Mouse (Mus musculus) kidney, adult 18-20 months (tissue): ENCODE data around the gene Mcm2.

Experiments
- DNase-seq: peaks from one replicate; pipeline ENCODE4 v3.0.0; 2021

The Mcm2 gene

DNA sequence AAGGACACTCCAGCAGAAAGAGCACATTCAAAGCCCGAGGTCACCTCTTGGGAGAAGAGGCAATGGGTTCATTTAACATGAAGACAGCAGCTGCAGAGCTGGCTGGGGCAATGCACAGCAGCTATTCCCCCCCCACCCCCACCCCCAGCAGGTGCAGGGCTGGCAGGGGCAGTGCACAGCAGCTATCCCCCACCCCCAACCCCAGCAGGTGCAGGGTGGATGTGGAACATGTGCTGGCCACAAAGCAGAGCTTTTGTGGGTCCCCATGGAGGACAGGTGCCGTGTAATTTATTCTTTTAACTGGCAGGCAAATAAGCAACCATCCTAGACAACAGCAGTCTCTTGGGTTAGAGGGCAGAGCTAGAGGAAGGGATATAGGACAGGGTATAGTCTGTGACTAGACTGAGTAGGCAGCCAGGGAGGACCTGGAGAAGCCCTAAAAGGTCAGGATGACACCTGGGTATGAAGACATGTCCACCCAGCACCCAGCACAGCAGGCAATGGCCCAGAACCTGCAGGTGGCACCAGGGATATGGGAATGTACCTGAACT lies 12.1 kb downstream of the Mcm2 start:
- no peak for DNase-seq

- DNase-seq = no peak
Measured at GRCm38 (mm10) chr6:88885644-88886416, 12.8 kb downstream of the Mcm2 start.

- no peak for DNase-seq
Measured at GRCm38 (mm10) chr6:88884690-88885089, 13.9 kb downstream of the Mcm2 start.

GRCm38 (mm10) chr6:88884195-88884594 lies 14.4 kb downstream of the Mcm2 start:
- DNase-seq = no peak

DNA sequence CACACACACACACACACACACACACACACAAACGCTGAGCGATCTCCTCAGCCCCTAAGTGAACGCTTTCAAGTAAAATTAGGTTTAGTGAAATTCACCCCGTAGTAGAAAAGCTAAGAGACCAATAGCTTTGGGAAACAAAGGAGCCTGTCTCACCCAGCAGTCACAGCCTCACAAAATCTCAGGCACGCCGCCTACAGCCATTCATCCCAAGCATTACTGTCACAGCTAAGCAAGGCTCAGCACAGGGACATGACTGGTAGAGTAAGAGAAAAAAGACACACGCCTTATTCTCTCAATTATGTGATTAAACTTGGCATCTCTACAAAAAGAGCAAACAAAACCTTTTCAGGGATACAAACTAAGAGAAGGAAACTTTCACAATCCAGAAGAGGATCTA lies 17.2 kb downstream of the Mcm2 start:
- no peak for DNase-seq

GRCm38 (mm10) chr6:88879471-88879870 lies 19.1 kb downstream of the Mcm2 start:
- no peak for DNase-seq

DNA sequence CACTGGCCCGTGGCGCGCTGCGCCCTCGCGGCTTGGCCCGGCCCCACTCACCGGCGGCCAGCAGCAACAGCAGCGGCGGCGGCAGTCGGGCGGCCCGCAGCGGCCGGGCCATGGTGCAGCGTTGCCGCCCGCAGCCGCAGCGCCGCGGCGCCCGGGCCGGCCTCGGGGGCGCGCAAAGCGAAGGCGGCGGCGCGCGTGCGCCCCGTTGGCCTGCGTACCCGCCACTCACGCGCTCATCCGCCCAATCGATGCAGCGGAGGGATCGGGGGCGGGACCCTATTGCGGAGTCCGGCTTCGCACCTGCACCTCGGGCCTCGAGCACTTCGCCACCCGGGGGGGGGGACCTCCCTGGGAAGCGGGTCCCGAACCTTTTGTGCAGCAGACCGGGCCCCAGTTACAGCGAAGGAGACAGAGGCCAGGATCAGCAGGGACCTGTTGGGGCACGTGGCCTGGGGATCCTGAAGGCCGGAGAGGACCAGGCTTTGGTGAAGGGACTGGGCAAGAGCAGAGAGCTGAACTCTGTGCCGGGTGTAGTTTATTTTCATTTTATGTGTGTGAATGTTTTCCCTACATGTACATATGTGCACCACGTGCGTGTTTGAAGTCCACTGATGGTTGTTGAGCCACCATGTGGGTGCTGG lies 23.6 kb downstream of the Mcm2 start, which contains the start of gene Podxl2:
Podxl2 (minus strand) TSS at position 177 of the 641 bp plus-strand sequence.
- peak; percentile 47 for DNase-seq

GRCm38 (mm10) chr6:88873965-88874867 lies 24.4 kb downstream of the Mcm2 start:
- no peak for DNase-seq

GRCm38 (mm10) chr6:88872811-88873210 lies 25.8 kb downstream of the Mcm2 start:
- no peak for DNase-seq

DNA sequence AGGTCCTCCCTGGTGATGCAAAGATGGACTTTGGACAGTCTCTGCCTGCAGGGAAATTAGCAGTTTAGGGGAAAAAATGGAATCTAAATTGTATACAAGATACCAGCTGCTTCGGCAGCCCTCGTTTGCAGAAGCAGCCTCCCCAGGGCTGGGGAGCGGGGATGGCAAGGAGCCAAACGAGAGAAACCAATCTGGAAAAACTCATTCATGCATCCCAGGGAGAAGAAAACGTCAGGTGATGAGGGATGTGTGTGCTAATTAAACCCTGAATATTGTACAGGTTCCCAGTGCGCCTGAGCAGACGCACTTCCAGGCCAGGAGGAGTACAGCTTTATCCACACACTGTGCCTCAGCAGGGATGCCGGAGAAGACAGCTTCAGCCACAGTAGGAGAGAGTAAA lies 27.0 kb downstream of the Mcm2 start:
- no peak for DNase-seq

- DNase-seq = no peak
Measured at GRCm38 (mm10) chr6:88870594-88870993, 28.0 kb downstream of the Mcm2 start.

DNA sequence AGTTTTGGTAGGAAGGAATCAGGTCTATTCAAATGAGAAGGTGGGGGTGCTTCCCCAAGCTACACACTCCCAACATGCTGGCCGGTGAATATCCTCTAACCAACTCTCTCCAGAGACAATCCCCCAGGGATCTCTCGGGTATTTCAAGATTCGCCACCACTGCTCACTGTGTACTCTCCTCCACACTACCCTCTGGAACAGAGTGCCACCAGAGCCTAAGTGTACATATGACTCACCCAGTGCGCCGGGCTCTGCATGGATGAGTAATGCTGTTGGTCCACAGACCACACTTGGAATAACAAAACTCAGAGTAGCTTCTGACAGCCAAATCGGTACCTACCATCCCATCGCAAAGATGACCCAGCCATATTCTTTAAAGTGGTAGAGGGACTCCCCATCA lies 29.1 kb downstream of the Mcm2 start:
- no peak for DNase-seq

DNA sequence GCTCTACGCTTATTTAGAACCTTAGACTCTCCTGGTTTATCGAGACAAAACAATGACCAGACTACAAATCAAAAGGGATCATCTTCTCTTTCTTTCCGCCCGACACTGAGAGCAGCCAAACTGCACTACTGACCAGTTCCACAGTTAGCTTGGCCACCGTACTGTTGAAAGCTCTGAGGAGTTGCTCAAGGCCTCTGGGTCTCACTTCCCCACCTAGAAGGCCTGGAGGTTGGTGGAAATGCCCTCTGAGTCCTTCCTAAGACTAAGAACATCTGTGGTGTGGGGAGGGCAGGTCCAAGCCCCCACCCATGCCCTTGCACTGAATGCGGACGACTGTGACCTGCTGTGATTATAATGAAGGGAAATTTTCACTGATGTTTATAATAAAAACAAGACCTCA lies 32.9 kb downstream of the Mcm2 start:
- DNase-seq = no peak

GRCm38 (mm10) chr6:88860914-88861313 lies 37.7 kb downstream of the Mcm2 start:
- DNase-seq = no peak

- DNase-seq = no peak
Measured at GRCm38 (mm10) chr6:88858341-88858740, 40.2 kb downstream of the Mcm2 start.

DNA sequence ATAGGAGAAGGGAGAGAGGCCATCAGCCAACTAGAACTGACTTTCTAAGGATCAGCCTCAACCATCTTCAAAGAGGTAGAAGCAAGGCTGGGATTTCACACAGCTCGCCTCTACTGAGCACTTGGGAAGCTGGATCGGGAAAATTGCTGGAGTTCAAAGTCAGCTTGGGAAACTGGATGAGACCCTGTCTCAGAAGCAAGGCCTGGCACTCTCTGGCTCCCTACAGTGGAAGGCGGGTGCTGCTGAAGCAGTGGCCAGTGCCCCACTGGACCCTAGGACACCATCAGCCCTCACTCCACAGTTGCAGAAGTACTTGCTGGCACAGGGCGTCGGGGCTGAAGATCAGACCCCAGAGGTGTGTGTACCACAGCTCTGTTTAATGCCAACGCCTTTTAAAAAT lies 40.8 kb downstream of the Mcm2 start:
- no peak for DNase-seq

DNA sequence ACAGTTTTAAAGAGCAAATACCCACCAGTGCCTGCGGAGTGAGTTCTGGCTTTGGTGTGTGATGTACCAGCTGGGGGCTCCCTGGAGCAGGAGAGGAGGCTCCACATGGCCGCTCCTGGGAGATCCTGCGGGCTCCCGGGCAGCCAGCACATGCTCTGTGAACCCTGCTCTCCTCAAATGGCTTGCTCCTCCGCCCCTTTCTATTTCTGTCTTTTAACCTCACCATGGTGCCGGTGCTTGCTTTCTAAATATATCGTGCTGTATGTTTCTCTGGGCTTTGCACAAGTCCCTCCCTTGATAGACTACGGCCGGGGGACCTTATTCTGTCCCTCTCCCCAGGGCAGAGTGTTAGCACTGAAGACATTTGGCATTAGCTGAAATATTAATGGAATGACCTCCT lies 41.3 kb downstream of the Mcm2 start:
- peak; percentile 51 for DNase-seq

DNA sequence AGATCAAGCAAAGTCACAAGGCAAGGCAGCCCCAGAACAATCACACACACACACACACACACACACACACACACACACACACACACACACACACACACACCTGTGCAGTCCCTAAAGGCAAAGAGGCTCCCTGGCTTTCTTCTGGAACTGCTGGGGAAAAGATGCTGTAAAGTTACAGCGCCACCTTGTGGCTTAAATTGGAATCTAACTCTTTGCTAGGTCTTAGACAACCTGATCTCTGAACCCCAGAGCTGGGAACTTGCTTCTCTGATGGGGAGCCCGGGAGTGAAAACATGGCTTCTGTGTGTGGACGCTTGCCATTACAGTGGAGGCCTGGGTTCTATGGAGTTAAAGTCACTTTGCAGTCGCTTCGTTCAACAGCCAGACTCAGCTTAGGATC lies 42.9 kb downstream of the Mcm2 start:
- peak; percentile 51 for DNase-seq

DNA sequence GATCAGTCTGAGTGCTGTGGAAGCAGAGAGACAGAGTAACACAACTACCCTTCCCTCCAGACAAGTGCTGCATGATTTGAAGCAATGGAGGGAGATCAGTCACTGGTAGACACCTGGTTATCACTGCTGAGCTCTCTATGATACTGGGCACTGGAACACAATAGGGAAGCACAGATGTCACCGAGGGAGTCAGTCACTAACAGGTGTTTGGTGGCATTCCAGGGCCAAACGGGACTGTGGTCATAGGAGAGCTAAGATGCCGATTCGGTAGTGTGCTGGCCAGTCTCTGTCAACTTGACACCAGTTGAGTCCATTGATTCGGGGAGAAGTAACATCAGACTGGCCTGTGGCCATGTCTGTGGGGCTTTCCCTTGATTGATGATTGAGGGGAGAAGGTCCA lies 44.1 kb downstream of the Mcm2 start:
- no peak for DNase-seq

- no peak for DNase-seq
Measured at GRCm38 (mm10) chr6:88850034-88850433, 48.5 kb downstream of the Mcm2 start.

GRCm38 (mm10) chr6:88849270-88849669 lies 49.3 kb downstream of the Mcm2 start:
- DNase-seq = peak; percentile 37

- DNase-seq = no peak
Measured at GRCm38 (mm10) chr6:88847571-88847970, 51.0 kb downstream of the Mcm2 start.

DNA sequence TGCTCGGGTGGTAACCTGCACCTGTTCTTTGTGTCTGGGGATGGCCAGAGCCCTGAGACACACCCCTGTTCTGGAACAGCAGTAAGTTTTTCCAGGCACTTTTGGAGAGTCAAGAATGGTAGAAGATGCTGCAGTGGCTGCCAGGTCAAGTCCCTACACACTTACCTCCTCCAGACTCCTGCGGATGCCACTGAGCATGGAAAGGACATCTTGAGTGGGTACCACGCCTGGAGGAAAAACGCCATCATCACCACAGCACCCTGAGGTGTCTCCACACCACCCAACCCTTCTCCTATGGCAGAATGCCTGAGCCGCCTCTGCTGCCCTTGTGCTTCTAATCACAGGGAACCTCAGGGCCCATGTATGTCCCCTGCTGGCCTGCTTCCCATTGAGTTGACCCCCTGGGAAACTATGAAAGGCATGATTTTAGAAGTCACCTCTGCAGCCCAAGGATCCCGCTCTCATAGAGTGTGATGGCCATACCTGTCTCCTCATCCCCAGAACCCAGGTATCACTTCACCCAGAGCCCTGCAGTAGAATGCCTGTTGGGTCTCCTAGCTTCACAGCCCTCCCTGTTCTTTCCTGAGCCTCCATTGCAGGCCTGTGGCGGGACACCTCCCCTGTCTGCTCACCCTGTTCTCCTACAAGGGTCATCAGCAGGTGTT lies 53.5 kb downstream of the Mcm2 start:
- DNase-seq = no peak
